Mouse (Mus musculus) forebrain, embryonic 11.5 days (tissue): Measurements from ENCODE around the gene Aox2. TPM values are rescaled to one million over a fixed set of nuclear protein-coding genes. Genes with fewer than 3 reads are reported as not detected.
"Not testable (repeated sequence)": the region's sequence is repeated elsewhere in the genome, so short reads cannot be mapped to it uniquely, and the experiment has no call there.

Experiments used
- ATAC-seq: fragments of 200-750 bp; cut with Nextera tagmentation; replicated peaks from 2 replicates; pipeline ENCODE4 v1.8.0; 2017; ENCODE audit warnings: moderate TSS enrichment; ENCODE audit not compliant: low FRiP score
- DNase-seq: peaks from one replicate; pipeline ENCODE4 v3.0.0-alpha.2; 2017; ENCODE audit warnings: low spot score
- H3K27ac ChIP-seq: fragments of 300-500 bp; sonication (generic); 2 replicates; pipeline ENCODE4 v1.5.1; 2014; ENCODE audit warnings: low read depth, low read length
- H3K27me3 ChIP-seq: fragments of 300-500 bp; sonication (generic); 2 replicates; pipeline ENCODE4 v1.6.1; 2014; ENCODE audit warnings: mild to moderate bottlenecking, low read length, mixed read lengths; ENCODE audit not compliant: control insufficient read depth, insufficient read depth
- H3K36me3 ChIP-seq: fragments of 300-500 bp; sonication (generic); 2 replicates; pipeline ENCODE4 v1.6.1; 2014; ENCODE audit warnings: mild to moderate bottlenecking, low read length, moderate library complexity, mixed read lengths; ENCODE audit not compliant: control insufficient read depth, insufficient read depth
- H3K4me1 ChIP-seq: fragments of 300-500 bp; sonication (generic); replicated peaks from 2 replicates; pipeline ENCODE4 v1.6.1; 2014; ENCODE audit warnings: low read length, mixed read lengths; ENCODE audit not compliant: control insufficient read depth, insufficient read depth
- H3K4me2 ChIP-seq: fragments of 300-500 bp; sonication (generic); 2 replicates; pipeline ENCODE4 v1.6.1; 2014; ENCODE audit warnings: low read depth, mild to moderate bottlenecking, low read length, moderate library complexity, mixed read lengths; ENCODE audit not compliant: severe bottlenecking
- H3K4me3 ChIP-seq: fragments of 300-500 bp; sonication (generic); 2 replicates; pipeline ENCODE4 v1.5.1; 2014; ENCODE audit warnings: low read depth, low read length
- H3K9ac ChIP-seq: fragments of 300-500 bp; sonication (generic); 2 replicates; pipeline ENCODE4 v1.6.1; 2014; ENCODE audit warnings: low read length
- H3K9me3 ChIP-seq: fragments of 300-500 bp; sonication (generic); 2 replicates; pipeline ENCODE4 v1.6.1; 2016; ENCODE audit warnings: low read length, mixed read lengths; ENCODE audit not compliant: control insufficient read depth
- WGBS: fragments of 180-500 bp; shearing (Covaris S2); extraction: QIAGEN DNeasy Blood & Tissue Kit; methylation state at CpG from one replicate; pipeline ENCODE4 v1.1.7; 2014; 5-methylcytosine and 5-hydroxymethylcytosine counted together
- polyA plus RNA-seq: library from polyadenylated mRNA; unstranded; fragments of >200 nt; fragmentation: Nextera tagmentation; extraction: Ambion mirVana; gene quantifications from 2 replicates; pipeline ENCODE4 v1.2.1, GENCODE M21; 2014

The Aox2 gene
- polyA plus RNA-seq, 1 experiment from 2014 or later = not detected

DNA sequence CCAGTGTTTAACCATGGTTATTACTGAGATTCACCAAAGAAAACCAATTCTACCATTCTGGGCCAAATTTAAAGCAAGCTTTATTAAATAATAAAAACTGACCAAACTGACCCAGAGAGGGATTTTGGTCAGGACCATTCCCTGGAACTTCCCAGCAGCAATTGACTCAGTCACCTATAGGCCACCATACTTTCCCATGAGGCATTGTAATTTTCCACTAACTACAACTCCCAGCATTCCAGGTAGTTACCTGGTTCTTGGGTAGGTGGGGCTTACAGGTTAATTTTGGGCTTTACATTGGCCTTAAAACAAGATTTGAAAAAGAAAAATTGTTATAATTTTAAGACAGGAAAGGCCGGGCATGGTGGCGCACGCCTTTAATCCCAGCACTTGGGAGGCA lies 87.7 kb downstream of the Aox2 start:
- DNase-seq (no peak), ATAC-seq (no peak)
- no peak overlapping the region for H3K4me3 ChIP-seq
- no peaks in the 10 kb centered on the region for H3K27me3 ChIP-seq
- H3K4me2 ChIP-seq = no peak overlapping the region
- 94% methylated on average over 3 of the region's 3 CpGs for WGBS
- H3K9ac ChIP-seq = no peak overlapping the region
- no peaks in the 10 kb centered on the region for H3K9me3 ChIP-seq
- H3K27ac ChIP-seq = no peak overlapping the region
- H3K4me1 ChIP-seq = no peaks in the 10 kb centered on the region
- H3K36me3 ChIP-seq = no peaks in the 10 kb centered on the region

DNA sequence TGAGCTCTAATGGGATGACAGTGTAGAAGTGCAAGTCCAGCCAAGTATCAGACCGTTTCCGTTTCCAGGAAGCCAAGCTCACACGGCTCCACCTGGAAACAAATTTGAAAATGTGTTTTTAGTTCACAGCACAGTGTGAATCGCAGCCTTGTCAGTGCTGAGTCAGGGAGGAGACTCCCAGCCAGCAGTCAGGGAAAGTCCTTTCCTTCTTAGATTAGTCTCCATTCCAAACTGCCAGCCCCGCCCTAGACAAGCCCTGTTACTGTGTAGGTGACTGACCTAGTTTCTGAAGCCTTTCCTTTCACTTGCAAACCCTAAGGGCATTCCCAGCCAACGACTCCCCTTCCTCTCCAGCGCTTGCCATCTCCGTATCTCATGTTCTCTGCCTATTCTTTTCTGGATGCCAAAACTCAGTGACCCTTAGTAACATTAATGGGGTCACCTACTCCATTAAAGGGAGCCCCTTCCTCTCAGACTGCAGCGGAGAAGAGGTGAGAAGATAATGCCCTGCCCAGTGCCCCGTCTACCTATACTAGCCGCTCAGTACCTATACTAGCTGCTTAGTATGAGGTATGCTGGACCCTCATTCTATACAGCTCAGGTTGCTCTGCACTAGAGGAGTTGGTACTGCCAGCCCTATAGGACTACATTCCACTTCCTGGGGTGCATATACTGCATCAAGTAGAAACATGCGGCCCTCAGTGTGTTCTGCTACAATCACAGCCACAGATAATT lies 88.8 kb downstream of the Aox2 start:
- DNase-seq (no peak), ATAC-seq (no peak)
- H3K4me2 ChIP-seq = no peak overlapping the region
- H3K27me3 ChIP-seq = no peaks in the 10 kb centered on the region
- H3K4me1 ChIP-seq = no peaks in the 10 kb centered on the region
- WGBS = 84% methylated on average over 12 of the region's 12 CpGs
- no peak overlapping the region for H3K27ac ChIP-seq
- H3K9me3 ChIP-seq = no peaks in the 10 kb centered on the region
- no peaks in the 10 kb centered on the region for H3K36me3 ChIP-seq
- no peak overlapping the region for H3K4me3 ChIP-seq
- no peak overlapping the region for H3K9ac ChIP-seq

DNA sequence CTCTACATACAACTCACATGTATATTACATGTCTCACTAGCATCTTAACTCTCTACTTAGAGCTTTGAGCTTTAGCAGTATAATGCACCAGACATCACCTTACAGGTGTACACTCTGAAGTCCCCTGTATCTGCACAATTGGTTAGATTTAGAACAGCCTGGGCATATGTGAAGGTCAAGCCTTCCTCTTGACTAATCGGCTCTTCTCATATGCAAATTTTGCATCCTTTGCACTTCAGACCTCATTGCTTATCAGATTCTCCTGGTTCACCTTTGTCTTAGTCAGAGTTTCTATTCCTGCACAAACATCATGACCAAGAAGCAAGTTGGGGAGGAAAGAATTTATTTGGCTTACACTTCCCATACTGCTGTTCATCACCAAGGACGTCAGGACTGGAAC lies 91.6 kb downstream of the Aox2 start:
- WGBS = 69% methylated on average over 2 of the region's 2 CpGs
- no peak overlapping the region for H3K4me3 ChIP-seq
- H3K27me3 ChIP-seq = no peaks in the 10 kb centered on the region
- no peaks in the 10 kb centered on the region for H3K4me1 ChIP-seq
- H3K9me3 ChIP-seq = no peaks in the 10 kb centered on the region
- DNase-seq (no peak), ATAC-seq (no peak)
- H3K4me2 ChIP-seq = no peak overlapping the region
- no peak overlapping the region for H3K9ac ChIP-seq
- H3K27ac ChIP-seq = no peak overlapping the region
- no peaks in the 10 kb centered on the region for H3K36me3 ChIP-seq

DNA sequence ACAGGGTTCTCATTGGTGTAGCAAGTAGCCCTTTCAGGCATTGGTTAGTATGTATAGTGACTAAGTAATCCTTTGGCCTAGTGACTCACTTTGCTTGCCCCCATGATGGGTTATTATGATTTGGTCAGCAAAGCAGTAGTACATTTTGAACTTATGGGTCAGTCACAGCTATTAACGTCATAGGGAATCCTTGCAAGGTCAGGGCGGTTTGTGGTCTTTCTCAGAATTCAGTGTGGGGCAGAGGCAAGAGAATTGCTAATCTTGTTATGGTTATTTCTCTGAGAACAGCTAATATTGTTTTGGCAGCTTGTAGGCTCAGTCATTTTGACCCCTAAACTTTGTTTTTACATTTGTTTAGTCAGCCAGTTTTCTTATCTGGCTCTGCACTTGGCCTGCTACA lies 96.1 kb downstream of the Aox2 start:
- H3K9ac ChIP-seq, DNase-seq, H3K36me3 ChIP-seq, H3K4me2 ChIP-seq, H3K27ac ChIP-seq, H3K9me3 ChIP-seq, H3K4me1 ChIP-seq, ATAC-seq, H3K4me3 ChIP-seq, H3K27me3 ChIP-seq: not testable (repeated sequence)
- WGBS = 82% methylated on average over 2 of the region's 2 CpGs

DNA sequence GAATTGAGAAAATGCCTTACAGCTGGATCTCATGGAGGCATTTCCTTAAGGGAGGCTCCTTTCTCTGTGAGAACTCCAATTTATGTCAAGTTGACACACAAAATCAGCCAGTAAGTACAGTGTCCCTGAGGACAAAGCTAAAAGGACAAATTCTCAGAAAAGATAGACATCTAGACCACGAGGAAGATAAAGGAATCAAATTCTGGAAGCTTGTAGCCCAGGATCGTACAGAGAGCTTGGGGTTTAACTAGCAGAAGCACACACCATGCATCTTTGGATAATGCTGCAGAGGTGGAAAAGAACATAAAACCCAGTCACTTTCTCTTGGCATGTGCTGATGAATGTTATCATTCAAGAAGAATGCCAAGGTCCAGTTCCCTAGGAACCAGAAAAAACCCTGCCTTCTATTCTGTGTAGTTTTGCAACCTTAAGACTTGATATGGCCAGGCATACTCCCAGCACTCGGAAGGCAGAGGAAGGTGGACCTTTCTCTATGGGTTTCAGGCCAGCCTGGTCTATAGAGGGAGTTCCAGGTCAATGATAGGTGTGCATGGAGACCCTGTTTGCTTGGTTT lies 97.5 kb downstream of the Aox2 start:
- ATAC-seq (no peak), DNase-seq (no peak)
- H3K4me2 ChIP-seq = no peak overlapping the region
- H3K9ac ChIP-seq = no peak overlapping the region
- WGBS = 81% methylated on average over 3 of the region's 3 CpGs
- no peak overlapping the region for H3K27ac ChIP-seq
- no peaks in the 10 kb centered on the region for H3K36me3 ChIP-seq
- H3K27me3 ChIP-seq = no peaks in the 10 kb centered on the region
- H3K4me1 ChIP-seq = no peaks in the 10 kb centered on the region
- H3K9me3 ChIP-seq = no peaks in the 10 kb centered on the region
- no peak overlapping the region for H3K4me3 ChIP-seq

DNA sequence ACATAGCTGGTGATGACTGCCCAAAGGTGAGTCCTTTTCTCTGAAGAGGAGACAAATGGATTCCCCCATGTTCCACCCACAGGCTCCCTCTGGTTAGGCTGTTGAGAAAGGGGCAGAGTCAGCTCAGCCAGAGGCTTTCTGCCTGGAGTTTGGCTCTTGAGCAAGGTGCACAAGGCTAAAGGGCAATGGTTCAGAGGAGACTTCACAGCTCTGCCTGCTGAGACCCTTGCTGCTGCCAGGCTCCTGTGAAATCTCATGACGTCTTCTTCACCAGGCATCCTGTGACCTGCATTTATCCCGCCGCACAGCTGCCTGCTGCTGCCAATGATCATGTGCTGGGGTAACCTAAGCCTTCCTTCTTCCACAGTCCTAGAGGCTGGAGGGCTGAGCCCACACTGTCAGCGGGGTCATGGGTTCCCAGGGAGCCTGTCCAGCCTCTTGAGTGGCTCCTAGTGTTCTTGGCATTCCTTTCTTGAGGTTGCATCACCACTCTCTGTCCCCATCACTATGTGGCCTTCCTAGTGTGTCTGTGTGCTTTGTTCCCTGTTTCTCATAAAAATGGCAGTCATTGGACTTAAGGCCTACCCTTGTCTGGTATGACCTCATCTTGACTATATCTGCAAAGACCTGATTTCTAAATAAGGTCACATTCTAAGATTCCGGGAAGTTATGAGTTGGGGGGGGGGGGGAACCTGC lies 104.6 kb downstream of the Aox2 start:
- WGBS = 80% methylated on average over 5 of the region's 5 CpGs
- Histone ChIP-seq H3K36me3 (no peaks in the 10 kb centered on the region), H3K9ac (no peak overlapping the region), H3K9me3 (no peaks in the 10 kb centered on the region), H3K4me1 (no peaks in the 10 kb centered on the region), H3K4me3 (no peak overlapping the region), H3K27me3 (no peaks in the 10 kb centered on the region), H3K4me2 (no peak overlapping the region), H3K27ac (no peak overlapping the region)
- ATAC-seq (no peak), DNase-seq (no peak)

DNA sequence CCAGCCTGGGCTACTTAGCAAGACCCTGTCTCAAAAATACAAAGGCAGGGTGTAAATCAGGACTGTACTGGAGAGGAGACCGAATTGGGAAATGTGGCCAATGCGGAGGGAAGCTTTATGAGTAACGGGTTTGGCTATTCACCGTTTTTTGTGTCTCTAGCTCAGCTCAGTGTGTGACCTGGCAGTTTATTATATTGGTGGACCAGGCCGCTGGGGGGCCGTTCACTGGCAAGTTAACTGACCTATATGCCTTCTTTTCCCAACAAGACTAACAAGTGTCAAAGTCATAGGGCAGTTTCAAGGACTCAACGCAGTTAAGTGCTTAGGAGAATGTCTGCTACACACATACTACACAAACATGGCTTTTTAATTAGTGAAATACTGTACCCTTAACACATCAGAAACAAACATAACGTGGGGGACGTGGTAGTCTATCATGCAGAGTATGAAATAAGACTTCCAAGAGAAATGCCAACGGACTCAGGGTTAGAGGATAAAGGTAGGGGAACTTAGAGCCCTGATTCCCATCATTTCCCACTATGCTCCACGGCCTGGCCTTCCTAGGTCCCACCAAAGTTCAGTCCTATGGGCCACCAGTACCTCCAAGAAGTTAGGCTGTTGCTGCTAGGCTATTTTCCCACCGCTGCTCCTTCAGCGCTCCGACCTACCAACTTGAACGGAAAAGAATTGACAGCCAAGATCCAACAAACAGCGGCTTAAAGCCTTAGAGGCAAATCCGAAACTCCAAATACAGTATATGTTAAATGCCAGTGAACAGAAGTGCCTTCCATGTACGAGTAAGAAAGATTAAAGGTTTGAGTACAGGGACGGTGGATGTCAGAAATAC lies 113.5 kb downstream of the Aox2 start:
- DNase-seq = no peak
- Histone ChIP-seq H3K4me1 (no peaks in the 10 kb centered on the region; the same call in 1 of the 2 replicates), H3K36me3 (no peaks in the 10 kb centered on the region; the same call in 1 of the 2 replicates), H3K27me3 (no peaks in the 10 kb centered on the region), H3K9ac (peak overlapping the region; percentile 99), H3K4me2 (peak overlapping the region; percentile 78), H3K4me3 (peak overlapping the region; percentile 97), H3K27ac (no peak overlapping the region), H3K9me3 (no peaks in the 10 kb centered on the region)
- no peak for ATAC-seq
- WGBS = 45% methylated on average over 19 of the region's 19 CpGs

DNA sequence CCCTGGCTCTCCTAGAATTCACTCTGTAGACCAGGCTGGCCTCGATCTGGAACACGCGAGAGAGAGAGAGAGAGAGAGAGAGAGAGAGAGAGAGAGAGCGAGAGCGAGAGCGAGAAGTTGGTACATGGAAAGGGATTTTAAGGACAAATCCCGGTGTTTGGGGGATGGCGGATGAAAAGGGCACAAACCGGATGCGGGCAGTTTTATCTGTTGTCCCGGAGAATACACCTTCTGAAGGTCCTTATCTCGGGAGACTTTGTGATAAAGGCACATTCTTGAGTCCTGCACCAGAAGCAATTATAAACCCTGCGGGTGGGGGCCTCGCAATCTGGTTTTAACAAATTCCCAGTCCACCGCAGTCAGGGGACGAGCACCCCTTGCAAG lies 114.1 kb downstream of the Aox2 start:
- 1% methylated on average over 16 of the region's 16 CpGs for WGBS
- H3K9me3 ChIP-seq = no peaks in the 10 kb centered on the region
- ATAC-seq = peak; percentile 15

More for the DNA sequence above, 114.1 kb downstream of the Aox2 start:
- peak overlapping the region; percentile 97 for H3K4me3 ChIP-seq
- peak overlapping the region; percentile 98 for H3K27ac ChIP-seq
- H3K4me2 ChIP-seq = peak overlapping the region; percentile 78
- no peaks in the 10 kb centered on the region; the same call in 1 of the 2 replicates for H3K4me1 ChIP-seq
- H3K36me3 ChIP-seq = no peaks in the 10 kb centered on the region; the same call in 1 of the 2 replicates
- H3K27me3 ChIP-seq = no peaks in the 10 kb centered on the region
- peak overlapping the region; percentile 99 for H3K9ac ChIP-seq
- no peak for DNase-seq
